Mouse (Mus musculus): ENCODE data around the gene Zfand3.

DNA sequence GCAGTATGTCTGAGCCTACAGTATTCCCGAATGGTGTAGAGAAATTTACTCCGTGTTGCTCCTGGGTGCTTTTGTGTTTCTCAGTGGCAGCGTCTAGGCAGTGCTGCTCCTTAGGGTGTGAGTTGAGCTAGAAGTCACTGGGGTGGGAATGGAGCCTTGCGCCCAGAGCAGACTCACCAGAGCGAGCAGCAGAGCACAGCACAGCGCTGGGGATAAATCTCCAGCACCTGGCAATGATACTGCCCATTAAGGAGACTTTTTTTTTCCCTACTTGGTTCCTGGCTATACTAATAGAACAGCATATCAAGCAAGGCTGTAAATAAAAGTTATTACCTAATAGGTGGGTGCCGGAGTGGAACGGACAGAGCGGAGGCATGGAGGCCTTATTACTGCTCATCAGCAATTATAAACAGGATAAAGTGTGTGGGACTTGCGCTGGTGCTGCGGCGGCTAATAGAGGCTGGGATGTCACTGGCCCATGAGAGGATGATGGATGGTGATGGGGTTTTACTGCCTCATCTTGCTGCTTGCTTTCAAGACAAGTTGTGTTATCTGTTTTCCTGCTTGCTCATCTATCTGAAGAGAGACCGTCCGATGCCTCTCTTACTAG, 156.4 kb downstream of the Zfand3 start:
- TF ChIP-seq POLR2A (IDR thresholded peaks at IDR 0.05; ENCODE audit: low read depth, low read length): no peak
- no peak for TF ChIP-seq CTCF (conservative IDR thresholded peaks at IDR 0.05; ENCODE audit: insufficient read depth, insufficient read length, low read depth, low read length)

Data from kidney, adult 2 months (tissue).